Mouse (Mus musculus): ENCODE measurements around the gene Epas1.

The Epas1 gene

GRCm38 (mm10) chr17:86786496-86786895 lies 33.0 kb downstream of the Epas1 start:
- in situ Hi-C loops (cut with MboI; ENCODE audit: low sequenced_read_pairs): no loop called here

- in situ Hi-C loops (cut with MboI; ENCODE audit: low sequenced_read_pairs): no loop called here
These were observed 34.3 kb downstream of the Epas1 start for GRCm38 (mm10) chr17:86787805-86788204.

GRCm38 (mm10) chr17:86788316-86788715 lies 34.8 kb downstream of the Epas1 start:
- in situ Hi-C loops (cut with MboI; ENCODE audit: low sequenced_read_pairs): no loop called here

- in situ Hi-C loops (cut with MboI; ENCODE audit: low sequenced_read_pairs): no loop called here
These were observed 38.4 kb downstream of the Epas1 start for GRCm38 (mm10) chr17:86791925-86792324.

GRCm38 (mm10) chr17:86795773-86796172 lies 42.3 kb downstream of the Epas1 start:
- in situ Hi-C loops (cut with MboI; ENCODE audit: low sequenced_read_pairs): no loop called here

GRCm38 (mm10) chr17:86797031-86797430 lies 43.5 kb downstream of the Epas1 start:
- in situ Hi-C loops (cut with MboI; ENCODE audit: low sequenced_read_pairs): no loop called here

- in situ Hi-C loops (cut with MboI; ENCODE audit: low sequenced_read_pairs): no loop called here
These were observed 45.0 kb downstream of the Epas1 start for GRCm38 (mm10) chr17:86798460-86798859.

- in situ Hi-C loops (cut with MboI; ENCODE audit: low sequenced_read_pairs): no loop called here
These were observed 45.5 kb downstream of the Epas1 start for GRCm38 (mm10) chr17:86798951-86799350.

- in situ Hi-C loops (cut with MboI; ENCODE audit: low sequenced_read_pairs): loop anchor here (25.0 kb wide), 1 partner anchor 638 kb away; the partner anchor contains the start of gene Prkce
These were observed 47.0 kb downstream of the Epas1 start for GRCm38 (mm10) chr17:86800535-86800934.

- in situ Hi-C loops (cut with MboI; ENCODE audit: low sequenced_read_pairs): loop anchor here (25.0 kb wide), 1 partner anchor 639 kb away; the partner anchor contains the start of gene Prkce
These were observed 47.8 kb downstream of the Epas1 start for GRCm38 (mm10) chr17:86801213-86801815.

GRCm38 (mm10) chr17:86801876-86802275 lies 48.4 kb downstream of the Epas1 start:
- in situ Hi-C loops (cut with MboI; ENCODE audit: low sequenced_read_pairs): loop anchor here (25.0 kb wide), 1 partner anchor 640 kb away; the partner anchor contains the start of gene Prkce

GRCm38 (mm10) chr17:86802351-86802985 lies 49.0 kb downstream of the Epas1 start:
- in situ Hi-C loops (cut with MboI; ENCODE audit: low sequenced_read_pairs): loop anchor here (25.0 kb wide), 1 partner anchor 640 kb away; the partner anchor contains the start of gene Prkce

- in situ Hi-C loops (cut with MboI; ENCODE audit: low sequenced_read_pairs): loop anchor here (25.0 kb wide), 1 partner anchor 641 kb away; the partner anchor contains the start of gene Prkce
These were observed 49.6 kb downstream of the Epas1 start for GRCm38 (mm10) chr17:86803147-86803546.

GRCm38 (mm10) chr17:86803653-86804052 lies 50.2 kb downstream of the Epas1 start:
- in situ Hi-C loops (cut with MboI; ENCODE audit: low sequenced_read_pairs): loop anchor here (25.0 kb wide), 1 partner anchor 641 kb away; the partner anchor contains the start of gene Prkce

- in situ Hi-C loops (cut with MboI; ENCODE audit: low sequenced_read_pairs): loop anchor here (25.0 kb wide), 1 partner anchor 650 kb away; the partner anchor contains the start of gene Prkce
These were observed 58.5 kb downstream of the Epas1 start for GRCm38 (mm10) chr17:86812029-86812428.

GRCm38 (mm10) chr17:86814320-86814719 lies 60.8 kb downstream of the Epas1 start:
- in situ Hi-C loops (cut with MboI; ENCODE audit: low sequenced_read_pairs): loop anchor here (25.0 kb wide), 1 partner anchor 652 kb away; the partner anchor contains the start of gene Prkce

- in situ Hi-C loops (cut with MboI; ENCODE audit: low sequenced_read_pairs): loop anchor here (25.0 kb wide), 1 partner anchor 653 kb away; the partner anchor contains the start of gene Prkce
These were observed 61.7 kb downstream of the Epas1 start for GRCm38 (mm10) chr17:86815016-86815865.

GRCm38 (mm10) chr17:86822017-86822737 lies 68.7 kb downstream of the Epas1 start:
- in situ Hi-C loops (cut with MboI; ENCODE audit: low sequenced_read_pairs): loop anchor here (25.0 kb wide), 1 partner anchor 660 kb away; the partner anchor contains the start of gene Prkce

- in situ Hi-C loops (cut with MboI; ENCODE audit: low sequenced_read_pairs): loop anchor here (25.0 kb wide), 1 partner anchor 662 kb away; the partner anchor contains the start of gene Prkce
These were observed 71.1 kb downstream of the Epas1 start for GRCm38 (mm10) chr17:86824502-86825162.
